Mouse (Mus musculus): ENCODE measurements around the gene Smu1. TPM values are rescaled to one million over a fixed set of nuclear protein-coding genes. Genes with fewer than 3 reads are reported as not detected.

Gene Smu1
- 9.5 and 11.4 TPM in 2 replicates for polyA plus RNA-seq (2012; rRNA removed)

GRCm38 (mm10) chr4:40757780-40758420, at the start of gene Smu1:
Gene Smu1 (minus strand): TSS chr4:40757923.

DNA sequence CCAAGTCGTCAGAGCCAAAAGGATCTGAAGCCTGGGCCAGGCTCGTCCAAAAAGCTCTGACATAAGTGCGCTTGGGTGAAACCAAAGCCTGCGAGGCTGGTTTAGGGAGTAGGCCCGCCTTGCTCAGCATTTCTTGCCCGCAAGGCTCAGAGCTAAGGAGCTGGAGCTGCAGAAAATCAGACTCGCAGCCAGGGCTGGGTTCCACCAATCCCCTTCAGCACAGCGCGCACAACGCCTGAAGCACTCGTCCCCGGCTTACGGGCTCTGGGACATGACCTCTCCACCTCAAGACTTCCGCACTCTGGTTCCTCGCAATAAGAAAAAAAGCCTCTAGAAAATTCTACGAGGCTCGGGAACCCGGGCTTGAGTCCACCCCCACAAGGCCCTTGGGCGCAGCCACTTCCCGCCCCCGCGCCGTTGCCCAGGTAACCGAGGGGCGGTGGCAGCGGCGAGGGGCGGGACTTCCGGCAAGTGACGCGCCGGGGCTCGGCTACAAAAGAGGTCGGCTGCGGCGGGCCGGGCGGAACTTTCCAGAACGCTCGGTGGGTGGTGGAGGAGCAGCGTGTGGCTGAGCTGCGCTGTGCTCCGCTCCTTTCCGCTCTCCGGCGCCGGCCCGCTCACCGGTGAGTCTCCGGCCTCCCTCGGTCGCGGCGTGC, 35.6 kb downstream of the Smu1 start, which contains the start of gene Dnaja1:
Dnaja1 (plus strand) TSS at position 140 of the 656 bp plus-strand sequence.

DNA sequence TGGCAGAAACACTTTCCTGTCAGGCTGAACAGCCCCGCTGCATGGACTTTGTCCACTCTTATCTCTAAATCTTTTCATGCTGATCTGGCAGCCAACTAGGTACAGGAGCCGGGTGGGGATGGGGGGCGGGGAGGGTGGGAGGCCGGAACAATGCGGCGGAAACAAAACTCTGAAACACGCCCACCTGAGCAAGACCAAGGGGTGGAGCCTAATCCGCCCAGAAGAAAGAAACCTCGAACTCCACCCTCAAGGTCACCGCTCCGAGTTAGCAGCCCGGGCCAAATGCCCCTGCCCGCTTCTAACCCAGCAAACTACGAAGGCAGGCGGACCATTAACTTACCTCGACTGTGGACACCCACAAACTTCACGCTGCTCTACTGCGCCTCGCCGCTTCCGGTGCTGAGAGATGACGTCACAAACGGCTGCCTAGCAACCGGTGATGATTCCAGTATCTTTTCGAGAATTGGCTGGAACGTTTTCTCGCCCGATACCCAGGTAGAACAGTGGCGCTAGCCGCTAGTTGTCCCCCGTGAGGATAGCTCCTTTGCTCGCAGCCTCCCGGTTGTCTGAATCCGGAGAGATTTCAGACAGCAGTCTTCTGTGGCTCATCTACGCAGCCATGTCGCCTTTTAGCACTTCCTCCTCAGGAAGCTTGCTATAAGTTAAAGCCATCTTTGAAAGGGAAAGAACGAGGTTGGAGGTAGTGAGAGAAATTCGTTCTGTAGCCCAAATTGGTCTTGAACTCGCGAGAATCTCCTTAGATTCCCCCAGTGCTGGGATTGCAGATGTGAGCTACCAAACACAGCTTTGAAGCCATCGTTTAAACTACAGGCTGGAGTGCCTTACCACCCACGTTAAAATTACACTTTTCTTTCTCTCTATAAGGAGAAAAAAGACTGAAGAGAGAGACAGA, 54.7 kb downstream of the Smu1 start, which contains the start of gene Aptx:
Aptx (minus strand) TSS at position 398 of the 913 bp plus-strand sequence.

Other genes with a start within 250 kb of the Smu1 start
- 2.9 and 3.7 TPM in 2 replicates for gene Aptx, start 54.7 kb downstream of the Smu1 start, polyA plus RNA-seq (2012; rRNA removed)
- gene Dnaja1, start 35.8 kb downstream of the Smu1 start, polyA plus RNA-seq (2012; rRNA removed): 1.5 and 2.5 TPM in 2 replicates
- 64.5 and 69.6 TPM in 2 replicates for gene B4galt1, start 96.1 kb upstream of the Smu1 start, polyA plus RNA-seq (2012; rRNA removed)
- 7,496 and 8,272 TPM in 2 replicates for gene Spink4, start 162.1 kb upstream of the Smu1 start, polyA plus RNA-seq (2012; rRNA removed)
- gene Bag1, start 190.4 kb upstream of the Smu1 start, polyA plus RNA-seq (2012; rRNA removed): 301 and 345 TPM in 2 replicates
- gene Chmp5, start 190.5 kb upstream of the Smu1 start, polyA plus RNA-seq (2012; rRNA removed): 11.0 and 14.7 TPM in 2 replicates
- gene Nfx1, start 213.0 kb upstream of the Smu1 start, polyA plus RNA-seq (2012; rRNA removed): 20.0 and 25.7 TPM in 2 replicates

Measured in colon, adult 2 months (tissue).